8 mouse cellular contexts compared by ENCODE assay signal in genomic region chr13:48966851-48967821, GRCm38 (mm10). TPM values are rescaled to one million over a fixed set of nuclear protein-coding genes. Genes with fewer than 3 reads are reported as not detected.
DNase-seq lines count a peak whose midpoint lies in the region; ATAC-seq and TF ChIP-seq lines count a peak whose summit lies in the region.

No protein-coding gene starts in this region.

- no peak for TF ChIP-seq POLR2A in MEL (IDR thresholded peaks at IDR 0.05; ENCODE audit: control insufficient read depth in 1 of 2, insufficient read depth in 1 of 2, low read depth in 1 of 2, low read length in 2 of 2, poor library complexity in 1 of 2)
- peak; percentile 56; the same call in 1 of the 2 replicates for TF ChIP-seq POLR2A in lung, adult 2 months (IDR thresholded peaks at IDR 0.05; ENCODE audit: borderline replicate concordance, extremely low read depth, low read depth, low read length)
- TF ChIP-seq POLR2A in olfactory bulb, adult 2 months (IDR thresholded peaks at IDR 0.05; ENCODE audit: insufficient read depth, low read depth, low read length): no peak

- H3K27me3 ChIP-seq in MEL (ENCODE audit: control insufficient read depth in 1 of 2, insufficient read depth in 2 of 2, low read length in 2 of 2): no peaks in the 10 kb centered on the region
- no peaks in the 10 kb centered on the region for H3K27me3 ChIP-seq in forebrain, embryonic 15.5 days

- intact Hi-C loops in heart, postnatal 14 days (cut with DNase I): loop anchor here (5.0 kb wide), 1 partner anchor 95 kb away; the partner anchor contains the start of gene Phf2

- peaks cover 0 to 35% of the 10 kb centered on the region in 2 experiments; a peak in 3 of 4 replicates for H3K36me3 ChIP-seq in MEL (ENCODE audit: control insufficient read depth in 1 of 2, insufficient read depth in 2 of 2, low read length in 2 of 2)
- no peaks in the 10 kb centered on the region for H3K36me3 ChIP-seq in forebrain, embryonic 15.5 days

- H3K4me1 ChIP-seq in MEL (ENCODE audit: control insufficient read depth in 1 of 2, insufficient read depth in 2 of 2, low read length in 2 of 2): peaks cover 22 to 26% of the 10 kb centered on the region in 2 experiments
- peaks cover 49% of the 10 kb centered on the region for H3K4me1 ChIP-seq in forebrain, embryonic 15.5 days
- H3K4me1 ChIP-seq in lung, adult 2 months (ENCODE audit: control insufficient read depth, insufficient read depth, low read length): peaks cover 13% of the 10 kb centered on the region
- peaks cover 13% of the 10 kb centered on the region for H3K4me1 ChIP-seq in olfactory bulb, adult 2 months (ENCODE audit: control insufficient read depth, insufficient read depth, low read length)

- peak overlapping the region; percentile 93 for H3K4me2 ChIP-seq in forebrain, embryonic 15.5 days (replicated peaks)

- TF ChIP-seq RAD21 in MEL (IDR thresholded peaks at IDR 0.05; ENCODE audit: low read depth, low read length): no peak

- H3K27ac ChIP-seq in MEL (ENCODE audit: control insufficient read depth, low read depth, low read length): peak overlapping the region; percentile 89
- H3K27ac ChIP-seq in forebrain, embryonic 15.5 days (replicated peaks): peak overlapping the region; percentile 99
- peak overlapping the region; percentile 74 for H3K27ac ChIP-seq in olfactory bulb, adult 2 months (ENCODE audit: insufficient read depth, low read depth, low read length)

- WGBS in forebrain, embryonic 15.5 days: under 1% methylated on average over 58 of the region's 58 CpGs
- WGBS in lung, adult 2 months: 1% methylated on average over 58 of the region's 58 CpGs
- WGBS in olfactory bulb, adult 2 months: under 1% methylated on average over 57 of the region's 58 CpGs

- DNase-seq in MEL (ENCODE audit: low read depth, low spot score): peak; percentile 67
- DNase-seq in cerebellum, adult 11 months: peak; percentile 65
- peak; percentile 58 to 63 for DNase-seq in heart, postnatal 14 days
- DNase-seq in layer of hippocampus, adult 18-20 months (ENCODE audit: low spot score in 2 of 2): peak; percentile 41 to 63
- DNase-seq in lung, adult 2 months: peak; percentile 64
- DNase-seq in thymus, postnatal 0 days (ENCODE audit: low spot score): peak; percentile 52

- ATAC-seq in forebrain, embryonic 15.5 days (replicated peaks): peak; percentile 8; the same call in 1 of the 2 replicates

- H3K9me3 ChIP-seq in MEL (replicated peaks; ENCODE audit: insufficient read depth, low read length): no peaks in the 10 kb centered on the region
- no peaks in the 10 kb centered on the region for H3K9me3 ChIP-seq in forebrain, embryonic 15.5 days

- peak overlapping the region; percentile 95 to 99 for H3K4me3 ChIP-seq in MEL (ENCODE audit: control insufficient read depth in 1 of 2, insufficient read depth in 1 of 2, low read depth in 2 of 2, low read length in 2 of 2)
- peak overlapping the region; percentile 96 for H3K4me3 ChIP-seq in forebrain, embryonic 15.5 days
- peak overlapping the region; percentile 71 for H3K4me3 ChIP-seq in lung, adult 2 months (replicated peaks; ENCODE audit: extremely low read depth, low read depth, low read length)
- H3K4me3 ChIP-seq in olfactory bulb, adult 2 months (ENCODE audit: insufficient read depth, low read depth, low read length): peak overlapping the region; percentile 71

- no peak for TF ChIP-seq EP300 in MEL (IDR thresholded peaks at IDR 0.05; ENCODE audit: low read depth in 1 of 2, low read length in 2 of 2)

- H3K9ac ChIP-seq in MEL (ENCODE audit: control insufficient read depth, low read depth, low read length, poor library complexity, severe bottlenecking): peak overlapping the region; percentile 83
- H3K9ac ChIP-seq in forebrain, embryonic 15.5 days (replicated peaks): peak overlapping the region; percentile 94

- peaks cover 64% of the 10 kb centered on the region for H3K79me2 ChIP-seq in MEL (ENCODE audit: control insufficient read depth, insufficient read depth, low read length, poor library complexity)

- TF ChIP-seq CTCF in MEL (IDR thresholded peaks at IDR 0.05 in 2 of 3, conservative IDR thresholded peaks at IDR 0.05 in 1 of 3; ENCODE audit: control insufficient read depth in 1 of 3, insufficient read depth in 1 of 3, low read depth in 2 of 3, low read length in 3 of 3, poor library complexity in 1 of 3, severe bottlenecking in 1 of 3): no peak
- TF ChIP-seq CTCF in lung, adult 2 months (IDR thresholded peaks at IDR 0.05; ENCODE audit: insufficient read depth, low read length): no peak
- TF ChIP-seq CTCF in olfactory bulb, adult 2 months (IDR thresholded peaks at IDR 0.05; ENCODE audit: insufficient read depth, low read depth, low read length): no peak

TF ChIP-seq in MEL, 35 proteins besides CTCF, POLR2A, EP300 and RAD21:
- TF ChIP-seq UBTF (IDR thresholded peaks at IDR 0.05; ENCODE audit: borderline replicate concordance, insufficient read depth, low read depth, low read length): no peak; the same call in 1 of the 2 replicates
- TF ChIP-seq MXI1 (IDR thresholded peaks at IDR 0.05; ENCODE audit: low read depth, low read length): peak; percentile 41; the same call in 1 of the 2 replicates
- TF ChIP-seq E2F4 (IDR thresholded peaks at IDR 0.05; ENCODE audit: borderline replicate concordance, low read depth, low read length): no peak
- peak; percentile 27 for TF ChIP-seq SIN3A (IDR thresholded peaks at IDR 0.05; ENCODE audit: low read length)
- peak; percentile 37; the same call in 1 of the 2 replicates for TF ChIP-seq MYC (IDR thresholded peaks at IDR 0.05; ENCODE audit: low read depth, low read length)
- no peak for TF ChIP-seq POLR2AphosphoS2 (IDR thresholded peaks at IDR 0.05; ENCODE audit: low read length)
- TF ChIP-seq MAX (IDR thresholded peaks at IDR 0.05; ENCODE audit: low read length): peak; percentile 24; the same call in 1 of the 2 replicates
- no peak for TF ChIP-seq CHD2 (IDR thresholded peaks at IDR 0.05; ENCODE audit: low read length)

RNA-seq across cellular contexts. Expression of gene Fam120a, which starts 0.7 kb away (rescaled TPM):
- total RNA-seq in MEL (2012; rRNA removed): 81.3 and 82.7 TPM in 2 replicates
- polyA plus RNA-seq in MEL (2012; ENCODE audit: insufficient read depth in 1 of 2, insufficient read length in 2 of 2, low read depth in 1 of 2, low replicate concordance in 2 of 2, missing spikeins in 1 of 2): 100 to 1,000 TPM in 1 of 2 experiments, 10 to 100 TPM in 1; 66.2 to 119 TPM
- 13.9 and 14.4 TPM in 2 replicates for polyA plus RNA-seq in forebrain, embryonic 15.5 days (2015; fragmentation: Nextera tagmentation; extraction: Ambion mirVana)
- 100 to 1,000 TPM; 107 to 109 TPM for total RNA-seq in heart, postnatal 14 days (2021)
- total RNA-seq in layer of hippocampus, adult 18-20 months (2021): 100 to 1,000 TPM; 112 to 113 TPM
- 58.5 and 64.0 TPM in 2 replicates for polyA plus RNA-seq in lung, adult 2 months (2012; rRNA removed)
- 79.3 TPM in 1 of 2 replicates, not detected in the other for polyA plus RNA-seq in olfactory bulb, adult 2 months (2012; ENCODE audit: insufficient read depth, insufficient read length, low replicate concordance, missing spikeins)
- 26.2 and 28.3 TPM in 2 replicates for polyA plus RNA-seq in thymus, postnatal 0 days (2015; fragmentation: Nextera tagmentation; extraction: Ambion mirVana)

Comparison
In these comparisons a context has a peak if more than half of its experiments do, and no peak if none do; other contexts are left out.
1. Peak in every context shown above with its lines: DNase-seq, ATAC-seq, H3K4me3 ChIP-seq and H3K27ac ChIP-seq.